Mouse (Mus musculus): Measurements from ENCODE around the gene Mtnr1a.
"Not testable (repeated sequence)": the region's sequence is repeated elsewhere in the genome, so short reads cannot be mapped to it uniquely, and the experiment has no call there.

The Mtnr1a gene

GRCm38 (mm10) chr8:45068759-45069386 lies at the start of gene Mtnr1a:
TSS of gene Mtnr1a (plus strand) at chr8:45069137.
- peak; percentile 88 to 93 for DNase-seq

GRCm38 (mm10) chr8:45019241-45019640 lies 49.7 kb upstream of the Mtnr1a start:
- DNase-seq: no peak

GRCm38 (mm10) chr8:45021171-45021570 lies 47.8 kb upstream of the Mtnr1a start:
- DNase-seq: no peak

- no peak for DNase-seq
Measured at GRCm38 (mm10) chr8:45021911-45022665, 46.8 kb upstream of the Mtnr1a start.

GRCm38 (mm10) chr8:45028081-45028497 lies 40.8 kb upstream of the Mtnr1a start:
- no peak for DNase-seq

- DNase-seq: no peak
Measured at GRCm38 (mm10) chr8:45038350-45038749, 30.6 kb upstream of the Mtnr1a start.

- no peak for DNase-seq
Measured at GRCm38 (mm10) chr8:45044160-45044559, 24.8 kb upstream of the Mtnr1a start.

- DNase-seq: no peak
Measured at GRCm38 (mm10) chr8:45050451-45050850, 18.5 kb upstream of the Mtnr1a start.

GRCm38 (mm10) chr8:45051236-45051635 lies 17.7 kb upstream of the Mtnr1a start:
- DNase-seq: no peak

GRCm38 (mm10) chr8:45052205-45052604 lies 16.7 kb upstream of the Mtnr1a start:
- no peak for DNase-seq

GRCm38 (mm10) chr8:45052618-45053017 lies 16.3 kb upstream of the Mtnr1a start:
- DNase-seq: no peak

- DNase-seq: no peak
Measured at GRCm38 (mm10) chr8:45055500-45055899, 13.4 kb upstream of the Mtnr1a start.

GRCm38 (mm10) chr8:45056810-45057209 lies 12.1 kb upstream of the Mtnr1a start:
- DNase-seq: no peak

- DNase-seq: no peak
Measured at GRCm38 (mm10) chr8:45060083-45060482, 8.9 kb upstream of the Mtnr1a start.

- DNase-seq: no peak
Measured at GRCm38 (mm10) chr8:45062311-45062710, 6.6 kb upstream of the Mtnr1a start.

- no peak for DNase-seq
Measured at GRCm38 (mm10) chr8:45062982-45063924, 5.7 kb upstream of the Mtnr1a start.

- DNase-seq: no peak
Measured at GRCm38 (mm10) chr8:45064197-45064869, 4.6 kb upstream of the Mtnr1a start.

GRCm38 (mm10) chr8:45065391-45065790 lies 3.5 kb upstream of the Mtnr1a start:
- not testable (repeated sequence) for DNase-seq

GRCm38 (mm10) chr8:45070949-45071348 lies 2.0 kb downstream of the Mtnr1a start:
- no peak for DNase-seq

- DNase-seq: no peak
Measured at GRCm38 (mm10) chr8:45080850-45081249, 11.9 kb downstream of the Mtnr1a start.

- no peak for DNase-seq
Measured at GRCm38 (mm10) chr8:45093599-45093998, 24.7 kb downstream of the Mtnr1a start.

- no peak for DNase-seq
Measured at GRCm38 (mm10) chr8:45109371-45110063, 40.6 kb downstream of the Mtnr1a start.
